Mouse (Mus musculus): ENCODE measurements around the gene Cmtm5. TPM values are rescaled to one million over a fixed set of nuclear protein-coding genes. Genes with fewer than 3 reads are reported as not detected.
A peak's percentile ranks its signal among the peaks of the same experiment; 100 is the strongest.

The Cmtm5 gene
- polyA plus RNA-seq, 1 experiment from 2014 or later: not detected

MicroRNA genes within 50 kb of the gene (microRNA counts, 519-probe panel; counts per million panel counts)
- microRNA mmu-miR-208a (582 counts per million, percentile 70 among the panel's probes with 10 or more counts), microRNA mmu-miR-208b (582 counts per million, percentile 70 among the panel's probes with 10 or more counts)

Small RNA genes within 50 kb of the gene (microRNA-seq; reads per million reads assigned to microRNA genes)
- gene Mir208a: 22.1 reads per million, percentile 32 among the genes with 10 or more reads in this experiment
- 125 reads per million, percentile 48 among the genes with 10 or more reads in this experiment for gene Mir208b

Other genes starting within 250 kb of the Cmtm5 start
- 74.1 and 76.0 TPM in 2 replicates for gene Acin1, start 249.3 kb upstream of the Cmtm5 start, polyA plus RNA-seq (2016; fragmentation: Nextera tagmentation; extraction: Ambion mirVana)
- 0.05 TPM in 1 of 2 replicates, not detected in the other for gene Gm29776, start 237.4 kb upstream of the Cmtm5 start, polyA plus RNA-seq (2016; fragmentation: Nextera tagmentation; extraction: Ambion mirVana)
- 3.3 and 3.7 TPM in 2 replicates for gene Cebpe, start 224.1 kb upstream of the Cmtm5 start, polyA plus RNA-seq (2016; fragmentation: Nextera tagmentation; extraction: Ambion mirVana)
- 2.8 and 3.4 TPM in 2 replicates for gene Slc7a8, start 154.3 kb upstream of the Cmtm5 start, polyA plus RNA-seq (2016; fragmentation: Nextera tagmentation; extraction: Ambion mirVana)
- gene Rnf212b, start 122.1 kb upstream of the Cmtm5 start, polyA plus RNA-seq (2016; fragmentation: Nextera tagmentation; extraction: Ambion mirVana): not detected in 2 replicates
- gene Homez, start 65.3 kb upstream of the Cmtm5 start, polyA plus RNA-seq (2016; fragmentation: Nextera tagmentation; extraction: Ambion mirVana): 4.0 and 4.1 TPM in 2 replicates
- gene Ppp1r3e, start 58.7 kb upstream of the Cmtm5 start, polyA plus RNA-seq (2016; fragmentation: Nextera tagmentation; extraction: Ambion mirVana): 0.80 and 0.83 TPM in 2 replicates
- 0.83 and 1.2 TPM in 2 replicates for gene Bcl2l2, start 52.9 kb upstream of the Cmtm5 start, polyA plus RNA-seq (2016; fragmentation: Nextera tagmentation; extraction: Ambion mirVana)
- gene Gm20521, start 52.8 kb upstream of the Cmtm5 start, polyA plus RNA-seq (2016; fragmentation: Nextera tagmentation; extraction: Ambion mirVana): 0.14 TPM in 1 of 2 replicates, not detected in the other
- gene Pabpn1, start 43.8 kb upstream of the Cmtm5 start, polyA plus RNA-seq (2016; fragmentation: Nextera tagmentation; extraction: Ambion mirVana): 97.0 and 97.9 TPM in 2 replicates
- 5.9 and 6.0 TPM in 2 replicates for gene Slc22a17, start 23.1 kb upstream of the Cmtm5 start, polyA plus RNA-seq (2016; fragmentation: Nextera tagmentation; extraction: Ambion mirVana)
- gene Efs, start 10.1 kb upstream of the Cmtm5 start, polyA plus RNA-seq (2016; fragmentation: Nextera tagmentation; extraction: Ambion mirVana): 1.5 and 2.0 TPM in 2 replicates
- gene Il25, start 3.6 kb upstream of the Cmtm5 start, polyA plus RNA-seq (2016; fragmentation: Nextera tagmentation; extraction: Ambion mirVana): not detected in 2 replicates
- gene Myh6, start 30.7 kb downstream of the Cmtm5 start, polyA plus RNA-seq (2016; fragmentation: Nextera tagmentation; extraction: Ambion mirVana): 0.77 and 1.2 TPM in 2 replicates
- gene Gm17428, start 40.7 kb downstream of the Cmtm5 start, polyA plus RNA-seq (2016; fragmentation: Nextera tagmentation; extraction: Ambion mirVana): not detected in 2 replicates
- gene Myh7, start 58.4 kb downstream of the Cmtm5 start, polyA plus RNA-seq (2016; fragmentation: Nextera tagmentation; extraction: Ambion mirVana): 0.82 and 2.4 TPM in 2 replicates
- gene Ngdn, start 79.2 kb downstream of the Cmtm5 start, polyA plus RNA-seq (2016; fragmentation: Nextera tagmentation; extraction: Ambion mirVana): 55.6 and 57.5 TPM in 2 replicates
- 2.4 and 2.5 TPM in 2 replicates for gene Zfhx2, start 156.1 kb downstream of the Cmtm5 start, polyA plus RNA-seq (2016; fragmentation: Nextera tagmentation; extraction: Ambion mirVana)
- 6.9 TPM in 2 replicates for gene Thtpa, start 158.5 kb downstream of the Cmtm5 start, polyA plus RNA-seq (2016; fragmentation: Nextera tagmentation; extraction: Ambion mirVana)
- 34.0 and 34.5 TPM in 2 replicates for gene Ap1g2, start 170.3 kb downstream of the Cmtm5 start, polyA plus RNA-seq (2016; fragmentation: Nextera tagmentation; extraction: Ambion mirVana)
- gene Jph4, start 180.7 kb downstream of the Cmtm5 start, polyA plus RNA-seq (2016; fragmentation: Nextera tagmentation; extraction: Ambion mirVana): 0.15 and 0.18 TPM in 2 replicates

Data from liver, embryonic 12.5 days (tissue).